In genomic region chr1:89528671-89529276, GRCm38 (mm10) we compare ENCODE assay signal across 12 mouse cellular contexts.
DNase-seq lines count a peak whose midpoint lies in the region; ATAC-seq and TF ChIP-seq lines count a peak whose summit lies in the region.
"Had no signal": no experiment of that assay in that cellular context is flagged by ENCODE, and none has a peak within 500 bp of the region (broad histone marks: within the 10 kb centered on the region; RNA-seq: fewer than 3 reads in every experiment).

No protein-coding gene starts in this region.

- DNase-seq in Muller cell, postnatal 12 days (ENCODE audit: inconsistent ontology term) = peak; percentile 42
- DNase-seq in gastrocnemius, postnatal 25 days = peak; percentile 66
- DNase-seq in lung, postnatal 10 days = peak; percentile 73
- no peak for DNase-seq in embryo, embryonic 9.5 days (ENCODE audit: extremely low spot score)
- DNase-seq in cerebellum, adult 8-10 months = no peak
- no peak for DNase-seq in hindbrain, embryonic 11.5 days (ENCODE audit: low spot score)
- DNase-seq: kidney, adult 9 months; right cerebral cortex, postnatal 4 days had no signal

- peak; percentile 44; the same call in 1 of the 2 replicates for ATAC-seq in intestine, embryonic 15.5 days
- ATAC-seq in intestine, postnatal 0 days = no peak; the same call in 1 of the 2 replicates
- ATAC-seq in hindbrain, embryonic 11.5 days (ENCODE audit: low FRiP score) = no peak

- 34% methylated on average over 17 of the region's 17 CpGs for WGBS in intestine, embryonic 15.5 days
- WGBS in intestine, postnatal 0 days = 41% methylated on average over 17 of the region's 17 CpGs
- 84% methylated on average over 17 of the region's 17 CpGs for WGBS in hindbrain, embryonic 11.5 days

- TF ChIP-seq CTCF in intestine, postnatal 0 days (IDR thresholded peaks at IDR 0.05; ENCODE audit: low read depth) = no peak

- H3K4me3 ChIP-seq in intestine, embryonic 15.5 days (replicated peaks) = no peak overlapping the region
- H3K4me3 ChIP-seq in intestine, postnatal 0 days (ENCODE audit: low read depth, low read length) = no peak overlapping the region
- H3K4me3 ChIP-seq in hindbrain, embryonic 11.5 days (ENCODE audit: low read depth, low read length) = no peak overlapping the region
- H3K4me3 ChIP-seq: left cerebral cortex, adult 2 months; limb, embryonic 15.5 days had no signal

- H3K9ac ChIP-seq in intestine, embryonic 15.5 days = no peak overlapping the region
- no peak overlapping the region for H3K9ac ChIP-seq in intestine, postnatal 0 days (ENCODE audit: low read depth, low read length)
- H3K9ac ChIP-seq in hindbrain, embryonic 11.5 days (ENCODE audit: low read depth, low read length) = no peak overlapping the region
- H3K9ac ChIP-seq: limb, embryonic 15.5 days had no signal

- no peaks in the 10 kb centered on the region for H3K27me3 ChIP-seq in intestine, embryonic 15.5 days (replicated peaks)
- no peaks in the 10 kb centered on the region for H3K27me3 ChIP-seq in intestine, postnatal 0 days (replicated peaks; ENCODE audit: control insufficient read depth, insufficient read depth, low read length)
- H3K27me3 ChIP-seq in hindbrain, embryonic 11.5 days (ENCODE audit: control insufficient read depth, insufficient read depth, low read length) = no peaks in the 10 kb centered on the region
- H3K27me3 ChIP-seq: limb, embryonic 15.5 days had no signal

- H3K4me2 ChIP-seq in intestine, embryonic 15.5 days (replicated peaks) = no peak overlapping the region
- H3K4me2 ChIP-seq in intestine, postnatal 0 days (replicated peaks; ENCODE audit: low read depth) = no peak overlapping the region
- no peak overlapping the region for H3K4me2 ChIP-seq in hindbrain, embryonic 11.5 days (replicated peaks; ENCODE audit: low read depth, low read length)
- H3K4me2 ChIP-seq: limb, embryonic 15.5 days had no signal

- H3K9me3 ChIP-seq in intestine, embryonic 15.5 days = no peaks in the 10 kb centered on the region
- H3K9me3 ChIP-seq in intestine, postnatal 0 days (ENCODE audit: control insufficient read depth) = no peaks in the 10 kb centered on the region
- H3K9me3 ChIP-seq in hindbrain, embryonic 11.5 days (ENCODE audit: control insufficient read depth, low read length) = no peaks in the 10 kb centered on the region
- H3K9me3 ChIP-seq: limb, embryonic 15.5 days had no signal

- no peaks in the 10 kb centered on the region for H3K36me3 ChIP-seq in intestine, embryonic 15.5 days
- H3K36me3 ChIP-seq in intestine, postnatal 0 days (ENCODE audit: control insufficient read depth, insufficient read depth) = no peaks in the 10 kb centered on the region
- no peaks in the 10 kb centered on the region for H3K36me3 ChIP-seq in hindbrain, embryonic 11.5 days (ENCODE audit: control insufficient read depth, insufficient read depth, low read length)
- H3K36me3 ChIP-seq: limb, embryonic 15.5 days had no signal

- H3K4me1 ChIP-seq in intestine, embryonic 15.5 days (replicated peaks) = peaks cover 29% of the 10 kb centered on the region
- no peaks in the 10 kb centered on the region for H3K4me1 ChIP-seq in intestine, postnatal 0 days (replicated peaks; ENCODE audit: control insufficient read depth, insufficient read depth, low read length)
- no peaks in the 10 kb centered on the region for H3K4me1 ChIP-seq in hindbrain, embryonic 11.5 days (replicated peaks; ENCODE audit: control insufficient read depth, insufficient read depth, low read length)

- no peak overlapping the region for H3K27ac ChIP-seq in intestine, embryonic 15.5 days
- H3K27ac ChIP-seq in intestine, postnatal 0 days (ENCODE audit: low read depth, low read length) = no peak overlapping the region
- no peak overlapping the region for H3K27ac ChIP-seq in hindbrain, embryonic 11.5 days (ENCODE audit: low read depth, low read length)
- H3K27ac ChIP-seq: left cerebral cortex, adult 2 months; limb, embryonic 15.5 days had no signal

Comparison
In these comparisons a context has a peak if more than half of its experiments do, and no peak if none do; other contexts are left out.
1. DNase-seq: peak in Muller cell, postnatal 12 days (single experiment), gastrocnemius, postnatal 25 days (single experiment) and lung, postnatal 10 days (single experiment); none in embryo, embryonic 9.5 days (single experiment), cerebellum, adult 8-10 months (single experiment) and hindbrain, embryonic 11.5 days (single experiment).